Mouse (Mus musculus) heart, embryonic 13.5 days (tissue): ENCODE data around the gene Nenf. TPM values are rescaled to one million over a fixed set of nuclear protein-coding genes. Genes with fewer than 3 reads are reported as not detected.

Source experiments
- ATAC-seq: fragments of 200-750 bp; cut with Nextera tagmentation; 2 replicates; pipeline ENCODE4 v1.8.0; 2017; ENCODE audit warnings: moderate TSS enrichment; ENCODE audit not compliant: insufficient number of reproducible peaks, low FRiP score, low TSS enrichment; ENCODE audit errors: extremely low read depth
- H3K27ac ChIP-seq: fragments of 300-500 bp; sonication (generic); replicated peaks from 2 replicates; pipeline ENCODE4 v1.5.1; 2015; ENCODE audit warnings: moderate library complexity, mild to moderate bottlenecking, inconsistent platforms
- H3K27me3 ChIP-seq: fragments of 300-500 bp; sonication (generic); replicated peaks from 2 replicates; pipeline ENCODE4 v1.6.1; 2015; ENCODE audit warnings: mild to moderate bottlenecking, inconsistent platforms
- H3K36me3 ChIP-seq: fragments of 300-500 bp; sonication (generic); 2 replicates; pipeline ENCODE4 v1.6.1; 2015; ENCODE audit warnings: mild to moderate bottlenecking, inconsistent platforms
- H3K4me1 ChIP-seq: fragments of 300-500 bp; sonication (generic); 2 replicates; pipeline ENCODE4 v1.6.1; 2015; ENCODE audit warnings: inconsistent platforms
- H3K4me2 ChIP-seq: fragments of 300-500 bp; sonication (generic); 2 replicates; pipeline ENCODE4 v1.6.1; 2015; ENCODE audit warnings: inconsistent platforms, mild to moderate bottlenecking, moderate library complexity
- H3K4me3 ChIP-seq: fragments of 300-500 bp; sonication (generic); 2 replicates; pipeline ENCODE4 v1.5.1; 2015; ENCODE audit warnings: moderate library complexity, mild to moderate bottlenecking, inconsistent platforms
- H3K9ac ChIP-seq: fragments of 300-500 bp; sonication (generic); 2 replicates; pipeline ENCODE4 v1.6.1; 2015; ENCODE audit warnings: inconsistent platforms, mild to moderate bottlenecking, moderate library complexity
- H3K9me3 ChIP-seq: fragments of 300-500 bp; sonication (generic); 2 replicates; pipeline ENCODE4 v1.6.1; 2016; ENCODE audit warnings: inconsistent platforms
- WGBS: fragments of 180-500 bp; shearing (Covaris S2); methylation state at CpG from one replicate; pipeline ENCODE4 v1.1.7; 2015; ENCODE audit warnings: mixed read lengths; 5-methylcytosine and 5-hydroxymethylcytosine counted together
- polyA plus RNA-seq: library from polyadenylated mRNA; unstranded; fragments of >200 nt; fragmentation: Nextera tagmentation; extraction: Ambion mirVana; gene quantifications from 2 replicates; pipeline ENCODE4 v1.2.1, GENCODE M21; 2015

The Nenf gene
- polyA plus RNA-seq, 1 experiment from 2014 or later: 98.9 TPM

DNA sequence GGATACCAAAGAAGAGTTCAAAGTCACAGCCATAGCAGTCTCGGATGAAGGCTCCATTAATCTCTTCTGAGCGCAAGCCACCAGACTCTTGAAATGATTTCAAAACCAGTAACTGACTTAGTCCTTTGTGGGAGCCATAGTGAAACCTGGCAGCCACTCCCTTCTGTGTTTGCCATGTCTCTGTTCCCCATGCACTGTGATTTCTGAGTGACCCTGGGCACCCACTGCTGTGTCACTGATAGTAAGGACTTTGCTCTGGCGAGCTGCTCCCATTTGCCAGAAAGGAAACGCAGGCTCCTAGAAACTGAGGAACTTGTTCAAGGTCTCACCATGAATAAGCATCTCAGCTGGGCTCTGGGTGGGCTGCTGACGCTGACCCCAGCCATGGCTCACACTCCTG lies 54.5 kb downstream of the Nenf start:
- H3K4me2 ChIP-seq: no peak overlapping the region
- no peak overlapping the region for H3K27ac ChIP-seq
- no peaks in the 10 kb centered on the region for H3K36me3 ChIP-seq
- H3K27me3 ChIP-seq: 0 out of 2 replicates have a peak, but pooled peaks cover 5% of the 10 kb centered on the region
- peaks cover 26% of the 10 kb centered on the region for H3K4me1 ChIP-seq
- H3K4me3 ChIP-seq: no peak overlapping the region
- no peaks in the 10 kb centered on the region for H3K9me3 ChIP-seq
- no peak overlapping the region for H3K9ac ChIP-seq
- ATAC-seq: no peak
- 83% methylated on average over 5 of the region's 5 CpGs for WGBS

GRCm38 (mm10) chr1:191261861-191262260 lies 56.1 kb downstream of the Nenf start:
- H3K27ac ChIP-seq: no peak overlapping the region
- no peak overlapping the region for H3K9ac ChIP-seq
- 65% methylated on average over 6 of the region's 6 CpGs for WGBS
- H3K4me1 ChIP-seq: peaks cover 26% of the 10 kb centered on the region
- H3K4me2 ChIP-seq: no peak overlapping the region
- H3K4me3 ChIP-seq: no peak overlapping the region
- no peak for ATAC-seq
- H3K9me3 ChIP-seq: no peaks in the 10 kb centered on the region
- H3K36me3 ChIP-seq: no peaks in the 10 kb centered on the region
- 0 out of 2 replicates have a peak, but pooled peaks cover 5% of the 10 kb centered on the region for H3K27me3 ChIP-seq

GRCm38 (mm10) chr1:191259661-191260060 lies 58.3 kb downstream of the Nenf start:
- no peak overlapping the region for H3K9ac ChIP-seq
- no peak for ATAC-seq
- no peak overlapping the region for H3K4me2 ChIP-seq
- no peak overlapping the region for H3K27ac ChIP-seq
- H3K4me1 ChIP-seq: peaks cover 35% of the 10 kb centered on the region
- WGBS: 55% methylated on average over 5 of the region's 5 CpGs
- H3K36me3 ChIP-seq: no peaks in the 10 kb centered on the region
- no peaks in the 10 kb centered on the region for H3K9me3 ChIP-seq
- 0 out of 2 replicates have a peak, but pooled peaks cover 5% of the 10 kb centered on the region for H3K27me3 ChIP-seq
- no peak overlapping the region for H3K4me3 ChIP-seq

- ATAC-seq: no peak
- peak overlapping the region; percentile 20 for H3K4me2 ChIP-seq
- WGBS: 11% methylated on average over 7 of the region's 7 CpGs
- H3K27ac ChIP-seq: no peak overlapping the region
- peaks cover 35% of the 10 kb centered on the region for H3K4me1 ChIP-seq
- 0 out of 2 replicates have a peak, but pooled peaks cover 5% of the 10 kb centered on the region for H3K27me3 ChIP-seq
- no peak overlapping the region for H3K9ac ChIP-seq
- H3K9me3 ChIP-seq: no peaks in the 10 kb centered on the region
- H3K36me3 ChIP-seq: no peaks in the 10 kb centered on the region
- H3K4me3 ChIP-seq: 0 out of 2 replicates have a peak overlapping the region, but pooled peaks have one; percentile 0
Observed at GRCm38 (mm10) chr1:191259121-191259520, 58.9 kb downstream of the Nenf start.

DNA sequence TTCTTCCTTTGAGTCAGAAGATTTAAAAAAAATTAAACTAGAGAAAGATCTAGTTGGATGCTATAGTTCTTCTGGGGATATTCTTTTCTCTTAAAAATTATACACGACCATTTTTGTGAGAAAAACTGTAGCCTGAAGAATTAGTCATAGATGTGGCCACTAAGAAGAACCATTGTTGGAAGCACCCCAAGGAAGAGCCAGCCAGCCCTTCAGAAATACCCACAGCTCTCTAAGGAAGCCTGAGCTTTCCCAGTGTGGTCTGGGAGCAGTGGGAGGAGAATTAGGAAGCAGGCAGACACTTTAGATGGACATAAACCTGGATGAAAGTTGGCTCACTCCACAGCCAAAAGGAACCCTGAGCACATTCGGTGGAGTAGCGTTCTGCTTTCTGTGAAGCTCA lies 59.5 kb downstream of the Nenf start:
- Histone ChIP-seq H3K4me1 (peaks cover 35% of the 10 kb centered on the region), H3K27me3 (0 out of 2 replicates have a peak, but pooled peaks cover 5% of the 10 kb centered on the region), H3K4me2 (peak overlapping the region; percentile 20; the same call in 1 of the 2 replicates), H3K27ac (no peak overlapping the region), H3K4me3 (no peak overlapping the region), H3K36me3 (no peaks in the 10 kb centered on the region), H3K9ac (no peak overlapping the region), H3K9me3 (no peaks in the 10 kb centered on the region)
- ATAC-seq: no peak
- 46% methylated on average over 3 of the region's 3 CpGs for WGBS

- Histone ChIP-seq H3K36me3 (no peaks in the 10 kb centered on the region), H3K27me3 (0 out of 2 replicates have a peak, but pooled peaks cover 5% of the 10 kb centered on the region), H3K9me3 (no peaks in the 10 kb centered on the region), H3K27ac (no peak overlapping the region), H3K4me3 (no peak overlapping the region), H3K9ac (no peak overlapping the region), H3K4me2 (no peak overlapping the region), H3K4me1 (peaks cover 35% of the 10 kb centered on the region)
- WGBS: 47% methylated on average over 2 of the region's 2 CpGs
- no peak for ATAC-seq
Observed at GRCm38 (mm10) chr1:191257981-191258380, 60.0 kb downstream of the Nenf start.

DNA sequence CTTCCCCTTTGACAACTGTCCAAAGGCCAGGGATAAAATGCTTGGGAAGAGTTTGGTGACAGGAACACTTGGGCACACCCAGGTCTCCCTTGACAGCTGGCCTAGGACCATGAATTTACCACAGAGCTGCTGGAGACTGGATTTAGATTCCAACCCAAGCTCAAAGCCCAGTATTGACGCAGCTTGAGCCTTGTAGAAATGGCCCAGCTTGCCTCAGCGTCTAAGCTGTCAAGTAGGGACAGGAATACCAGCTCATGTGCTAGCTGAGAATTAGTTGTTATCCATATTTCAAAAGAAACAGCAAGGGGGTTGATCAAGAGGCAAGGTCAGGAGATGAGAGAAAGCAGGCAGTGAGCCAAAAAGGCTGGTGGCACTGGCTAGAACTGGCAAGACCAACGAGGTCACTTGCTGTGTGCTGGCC lies 60.6 kb downstream of the Nenf start:
- peak overlapping the region; percentile 29; the same call in 1 of the 2 replicates for H3K27ac ChIP-seq
- no peak overlapping the region for H3K9ac ChIP-seq
- no peaks in the 10 kb centered on the region for H3K36me3 ChIP-seq
- no peaks in the 10 kb centered on the region for H3K9me3 ChIP-seq
- H3K27me3 ChIP-seq: 0 out of 2 replicates have a peak, but pooled peaks cover 5% of the 10 kb centered on the region
- H3K4me3 ChIP-seq: no peak overlapping the region
- H3K4me2 ChIP-seq: no peak overlapping the region
- peaks cover 35% of the 10 kb centered on the region for H3K4me1 ChIP-seq
- 41% methylated on average over 3 of the region's 3 CpGs for WGBS
- no peak for ATAC-seq

Other genes with a start within 250 kb of the Nenf start
- gene Batf3, start 220.3 kb downstream of the Nenf start, polyA plus RNA-seq: 3.5 and 4.3 TPM in 2 replicates
- gene Fam71a, start 153.4 kb downstream of the Nenf start, polyA plus RNA-seq: not detected in 2 replicates
- 14.0 and 15.2 TPM in 2 replicates for gene Atf3, start 100.2 kb downstream of the Nenf start, polyA plus RNA-seq
- 16.2 and 17.6 TPM in 2 replicates for gene Tmem206, start 7.7 kb upstream of the Nenf start, polyA plus RNA-seq
- gene Ppp2r5a, start 85.1 kb upstream of the Nenf start, polyA plus RNA-seq: 21.2 and 22.6 TPM in 2 replicates